Mouse (Mus musculus) thymus, adult 2 months (tissue): Measurements from ENCODE around the gene Zfp78.

Source experiments
- CTCF ChIP-seq: fragments of 200-500 bp; IDR thresholded peaks from 2 replicates; pipeline ENCODE4 v1.5.1; 2012; ENCODE audit warnings: mild to moderate bottlenecking, control low read depth, low read length, moderate library complexity, borderline replicate concordance; ENCODE audit not compliant: control insufficient read depth, poor library complexity, insufficient read depth; ENCODE audit errors: extremely low read depth
- POLR2A ChIP-seq: fragments of 200-500 bp; IDR thresholded peaks from 2 replicates; pipeline ENCODE4 v1.6.1; 2012; ENCODE audit warnings: mild to moderate bottlenecking, low read length, control low read depth, moderate library complexity; ENCODE audit not compliant: control insufficient read depth, poor library complexity, insufficient read depth; ENCODE audit errors: extremely low read depth

DNA sequence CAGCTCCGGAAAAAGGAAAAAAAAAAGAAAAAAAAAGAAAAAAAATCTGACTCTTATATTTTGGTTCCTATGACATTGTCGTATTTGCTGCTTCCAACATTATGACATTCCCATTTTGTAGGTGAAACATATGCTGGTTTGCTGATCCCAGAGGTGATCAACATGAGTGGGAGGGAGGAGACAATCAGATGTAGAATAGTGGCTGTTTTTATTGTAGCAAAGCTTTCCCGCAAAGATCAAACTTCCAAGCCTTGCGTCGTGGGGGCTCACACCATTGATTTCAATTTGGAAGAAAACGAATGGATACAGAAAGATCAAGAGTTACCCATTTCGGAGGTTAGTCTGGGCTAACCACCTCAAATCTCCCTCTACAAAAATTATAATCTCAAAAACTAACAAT is 1.3 kb upstream of the Zfp78 start:
- no peak for TF ChIP-seq CTCF
- TF ChIP-seq POLR2A: no peak
